Mouse (Mus musculus): ENCODE data around the gene Nprl2. TPM values are rescaled to one million over a fixed set of nuclear protein-coding genes. Genes with fewer than 3 reads are reported as not detected.

Gene Nprl2
- polyA plus RNA-seq, 2 experiments: 37.6 to 52.7 TPM

- WGBS: 90% methylated on average over 3 of the region's 3 CpGs
- no peak overlapping the region for H3K4me2 ChIP-seq (replicated peaks; ENCODE audit: low read depth, low read length, severe bottlenecking)
- no peak for TF ChIP-seq POLR2A (IDR thresholded peaks at IDR 0.05; ENCODE audit: borderline replicate concordance, extremely low read depth, insufficient read depth, insufficient read length)
- peaks cover 32% of the 10 kb centered on the region for H3K36me3 ChIP-seq (ENCODE audit: control insufficient read depth, insufficient read depth, low read length)
- no peaks in the 10 kb centered on the region for H3K27me3 ChIP-seq (ENCODE audit: control insufficient read depth, insufficient read depth, low read length)
- ATAC-seq (ENCODE audit: low FRiP score, low read depth): no peak
- H3K9ac ChIP-seq (ENCODE audit: low read depth, low read length, severe bottlenecking): no peak overlapping the region
- DNase-seq (ENCODE audit: low spot score): no peak
- no peak overlapping the region for H3K27ac ChIP-seq (replicated peaks; ENCODE audit: low read depth, low read length)
- H3K9me3 ChIP-seq (ENCODE audit: control insufficient read depth, low read length): no peaks in the 10 kb centered on the region
- H3K4me1 ChIP-seq (ENCODE audit: control insufficient read depth, insufficient read depth, low read length): peaks cover 33% of the 10 kb centered on the region
- no peak overlapping the region for H3K4me3 ChIP-seq (replicated peaks; ENCODE audit: low read length)
Observed at GRCm38 (mm10) chr9:107538711-107539110, 3.3 kb upstream of the Nprl2 start.

DNA sequence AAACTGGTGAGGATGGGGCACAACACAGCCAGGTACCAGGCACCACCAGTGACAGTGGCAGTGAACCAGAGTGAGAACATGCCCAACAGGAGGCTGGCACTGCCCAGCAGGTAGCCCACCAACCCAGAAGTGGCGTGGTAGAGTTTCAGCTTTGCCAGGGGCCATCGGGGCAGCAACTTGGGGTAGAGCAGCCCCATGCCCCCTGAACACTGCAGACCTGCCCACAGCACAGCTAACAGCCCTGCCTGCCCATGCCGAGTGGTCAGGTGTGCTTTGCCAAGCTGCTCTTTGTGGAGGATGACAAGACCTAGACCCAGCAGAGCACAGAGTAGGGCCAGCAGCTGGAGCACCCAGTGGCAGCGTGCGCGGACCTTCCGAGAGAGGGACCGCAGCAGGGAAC lies 2.1 kb upstream of the Nprl2 start:
- ATAC-seq (ENCODE audit: low FRiP score, low read depth) (no peak), DNase-seq (ENCODE audit: low spot score) (no peak)
- H3K27me3 ChIP-seq (ENCODE audit: control insufficient read depth, insufficient read depth, low read length): no peaks in the 10 kb centered on the region
- H3K9me3 ChIP-seq (ENCODE audit: control insufficient read depth, low read length): no peaks in the 10 kb centered on the region
- H3K4me2 ChIP-seq (replicated peaks; ENCODE audit: low read depth, low read length, severe bottlenecking): no peak overlapping the region
- H3K36me3 ChIP-seq (ENCODE audit: control insufficient read depth, insufficient read depth, low read length): peaks cover 43% of the 10 kb centered on the region
- no peak overlapping the region for H3K27ac ChIP-seq (replicated peaks; ENCODE audit: low read depth, low read length)
- 94% methylated on average over 8 of the region's 8 CpGs for WGBS
- no peak overlapping the region for H3K4me3 ChIP-seq (replicated peaks; ENCODE audit: low read length)
- TF ChIP-seq POLR2A (IDR thresholded peaks at IDR 0.05; ENCODE audit: borderline replicate concordance, extremely low read depth, insufficient read depth, insufficient read length): no peak
- no peak overlapping the region for H3K9ac ChIP-seq (ENCODE audit: low read depth, low read length, severe bottlenecking)
- H3K4me1 ChIP-seq (ENCODE audit: control insufficient read depth, insufficient read depth, low read length): peaks cover 33% of the 10 kb centered on the region

DNA sequence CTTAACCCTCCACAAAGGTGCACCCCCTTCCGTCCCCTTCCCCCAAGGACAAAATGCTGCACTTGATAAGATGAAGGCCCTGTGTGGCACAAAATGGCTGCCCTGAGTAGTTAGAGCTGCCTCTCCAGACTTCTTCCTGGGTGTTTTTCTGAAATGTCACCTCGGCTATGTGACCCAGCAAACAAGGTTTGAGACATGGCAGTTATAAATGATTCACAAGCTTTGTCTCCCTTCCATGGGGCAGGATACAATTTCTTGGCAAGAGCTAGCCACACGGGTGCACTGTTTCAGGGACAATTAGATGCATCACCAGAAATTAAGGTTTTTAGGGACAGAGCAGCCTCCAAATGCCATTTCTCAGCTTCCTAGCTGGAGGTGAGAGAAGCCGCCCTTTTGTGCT lies 1.6 kb upstream of the Nprl2 start:
- H3K4me3 ChIP-seq (replicated peaks; ENCODE audit: low read length): no peak overlapping the region
- no peak for TF ChIP-seq POLR2A (IDR thresholded peaks at IDR 0.05; ENCODE audit: borderline replicate concordance, extremely low read depth, insufficient read depth, insufficient read length)
- H3K27me3 ChIP-seq (ENCODE audit: control insufficient read depth, insufficient read depth, low read length): no peaks in the 10 kb centered on the region
- no peak overlapping the region for H3K27ac ChIP-seq (replicated peaks; ENCODE audit: low read depth, low read length)
- 70% methylated on average over 4 of the region's 4 CpGs for WGBS
- no peak overlapping the region for H3K4me2 ChIP-seq (replicated peaks; ENCODE audit: low read depth, low read length, severe bottlenecking)
- H3K9ac ChIP-seq (ENCODE audit: low read depth, low read length, severe bottlenecking): no peak overlapping the region
- H3K4me1 ChIP-seq (ENCODE audit: control insufficient read depth, insufficient read depth, low read length): peaks cover 29% of the 10 kb centered on the region
- H3K36me3 ChIP-seq (ENCODE audit: control insufficient read depth, insufficient read depth, low read length): peaks cover 47% of the 10 kb centered on the region
- DNase-seq (ENCODE audit: low spot score): no peak
- ATAC-seq (ENCODE audit: low FRiP score, low read depth): no peak
- no peaks in the 10 kb centered on the region for H3K9me3 ChIP-seq (ENCODE audit: control insufficient read depth, low read length)

- Histone ChIP-seq H3K4me3 (replicated peaks; ENCODE audit: low read length) (peak overlapping the region; percentile 72), H3K9ac (ENCODE audit: low read depth, low read length, severe bottlenecking) (peak overlapping the region; percentile 35; the same call in 1 of the 2 replicates), H3K4me1 (ENCODE audit: control insufficient read depth, insufficient read depth, low read length) (peaks cover 25% of the 10 kb centered on the region), H3K27me3 (ENCODE audit: control insufficient read depth, insufficient read depth, low read length) (no peaks in the 10 kb centered on the region), H3K27ac (replicated peaks; ENCODE audit: low read depth, low read length) (no peak overlapping the region), H3K9me3 (ENCODE audit: control insufficient read depth, low read length) (no peaks in the 10 kb centered on the region), H3K36me3 (ENCODE audit: control insufficient read depth, insufficient read depth, low read length) (peaks cover 48% of the 10 kb centered on the region), H3K4me2 (replicated peaks; ENCODE audit: low read depth, low read length, severe bottlenecking) (peak overlapping the region; percentile 93)
- TF ChIP-seq POLR2A (IDR thresholded peaks at IDR 0.05; ENCODE audit: borderline replicate concordance, extremely low read depth, insufficient read depth, insufficient read length): no peak
- ATAC-seq (ENCODE audit: low FRiP score, low read depth) (no peak), DNase-seq (ENCODE audit: low spot score) (no peak)
- WGBS: 44% methylated on average over 10 of the region's 10 CpGs
Observed at GRCm38 (mm10) chr9:107541005-107541404, 1.0 kb upstream of the Nprl2 start.

- no peak for TF ChIP-seq POLR2A (IDR thresholded peaks at IDR 0.05; ENCODE audit: borderline replicate concordance, extremely low read depth, insufficient read depth, insufficient read length)
- WGBS: 0% methylated on average over 11 of the region's 11 CpGs
- ATAC-seq (ENCODE audit: low FRiP score, low read depth): no peak
Observed at GRCm38 (mm10) chr9:107542352-107542686, 293 bp downstream of the Nprl2 start.

DNA sequence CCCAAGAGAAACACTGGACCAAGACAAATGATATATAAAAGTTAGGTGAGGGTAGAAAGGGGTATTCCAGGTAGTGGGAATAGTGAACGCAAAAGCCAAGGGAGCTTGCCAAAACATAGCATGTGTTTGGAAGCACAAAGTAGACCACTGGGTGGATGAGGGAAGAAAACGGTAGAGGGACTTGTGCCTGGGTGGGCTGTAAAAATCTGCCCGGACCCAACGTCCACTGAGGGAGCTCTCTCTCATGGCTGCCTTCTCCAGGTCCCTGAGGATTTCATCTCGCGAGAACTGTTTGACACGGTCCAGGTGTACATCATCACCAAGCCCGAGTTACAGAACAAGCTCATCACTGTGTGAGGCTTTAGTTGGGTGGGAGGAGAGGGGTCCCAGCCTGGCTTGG lies 695 bp downstream of the Nprl2 start:
- no peak for ATAC-seq (ENCODE audit: low FRiP score, low read depth)
- TF ChIP-seq POLR2A (IDR thresholded peaks at IDR 0.05; ENCODE audit: borderline replicate concordance, extremely low read depth, insufficient read depth, insufficient read length): no peak
- Histone ChIP-seq H3K9me3 (ENCODE audit: control insufficient read depth, low read length) (no peaks in the 10 kb centered on the region), H3K4me2 (replicated peaks; ENCODE audit: low read depth, low read length, severe bottlenecking) (peak overlapping the region; percentile 93), H3K4me3 (replicated peaks; ENCODE audit: low read length) (peak overlapping the region; percentile 72), H3K9ac (ENCODE audit: low read depth, low read length, severe bottlenecking) (peak overlapping the region; percentile 52), H3K27ac (replicated peaks; ENCODE audit: low read depth, low read length) (no peak overlapping the region), H3K4me1 (ENCODE audit: control insufficient read depth, insufficient read depth, low read length) (peaks cover 28% of the 10 kb centered on the region), H3K27me3 (ENCODE audit: control insufficient read depth, insufficient read depth, low read length) (no peaks in the 10 kb centered on the region), H3K36me3 (ENCODE audit: control insufficient read depth, insufficient read depth, low read length) (peaks cover 40% of the 10 kb centered on the region)
- WGBS: 41% methylated on average over 8 of the region's 8 CpGs
- DNase-seq (ENCODE audit: low spot score): no peak

More at GRCm38 (mm10) chr9:107542352-107542686, 293 bp downstream of the Nprl2 start:
- H3K36me3 ChIP-seq (ENCODE audit: control insufficient read depth, insufficient read depth, low read length): peaks cover 44% of the 10 kb centered on the region
- H3K4me1 ChIP-seq (ENCODE audit: control insufficient read depth, insufficient read depth, low read length): peaks cover 24% of the 10 kb centered on the region
- no peaks in the 10 kb centered on the region for H3K9me3 ChIP-seq (ENCODE audit: control insufficient read depth, low read length)
- no peak overlapping the region for H3K27ac ChIP-seq (replicated peaks; ENCODE audit: low read depth, low read length)
- no peaks in the 10 kb centered on the region for H3K27me3 ChIP-seq (ENCODE audit: control insufficient read depth, insufficient read depth, low read length)
- H3K4me3 ChIP-seq (replicated peaks; ENCODE audit: low read length): peak overlapping the region; percentile 72
- peak overlapping the region; percentile 52 for H3K9ac ChIP-seq (ENCODE audit: low read depth, low read length, severe bottlenecking)
- peak overlapping the region; percentile 93 for H3K4me2 ChIP-seq (replicated peaks; ENCODE audit: low read depth, low read length, severe bottlenecking)
- DNase-seq (ENCODE audit: low spot score): no peak
